8 mouse cellular contexts compared by ENCODE assay signal in genomic region chr6:91411369-91411981, GRCm38 (mm10). TPM values are rescaled to one million over a fixed set of nuclear protein-coding genes. Genes with fewer than 3 reads are reported as not detected.
DNase-seq lines count a peak whose midpoint lies in the region; ATAC-seq and TF ChIP-seq lines count a peak whose summit lies in the region.

No protein-coding gene starts in this region.

- H3K4me1 ChIP-seq in CH12.LX (ENCODE audit: control insufficient read depth in 1 of 2, insufficient read depth in 2 of 2), result no peaks in the 10 kb centered on the region
- H3K4me1 ChIP-seq in bone marrow macrophage, adult 2 months (ENCODE audit: control insufficient read depth, insufficient read depth, low read length), result no peaks in the 10 kb centered on the region
- peaks cover 27% of the 10 kb centered on the region for H3K4me1 ChIP-seq in embryonic facial prominence, embryonic 15.5 days
- H3K4me1 ChIP-seq in heart, postnatal 0 days (ENCODE audit: control insufficient read depth, insufficient read depth), result peaks cover 5% of the 10 kb centered on the region; the same call in 1 of the 2 replicates
- 0 out of 2 replicates have a peak, but pooled peaks cover 12% of the 10 kb centered on the region for H3K4me1 ChIP-seq in liver, embryonic 12.5 days
- H3K4me1 ChIP-seq in neural tube, embryonic 11.5 days (ENCODE audit: control insufficient read depth, insufficient read depth, low read length), result peaks cover 14% of the 10 kb centered on the region; the same call in 1 of the 2 replicates
- peaks cover 22% of the 10 kb centered on the region for H3K4me1 ChIP-seq in testis, adult 2 months (ENCODE audit: control insufficient read depth, insufficient read depth, low read length)

- H3K36me3 ChIP-seq in CH12.LX (replicated peaks in 1 of 2; ENCODE audit: control insufficient read depth in 1 of 2, insufficient read depth in 1 of 2, low read length in 1 of 2), result no peaks in the 10 kb centered on the region
- no peaks in the 10 kb centered on the region for H3K36me3 ChIP-seq in embryonic facial prominence, embryonic 15.5 days
- no peaks in the 10 kb centered on the region for H3K36me3 ChIP-seq in heart, postnatal 0 days (replicated peaks; ENCODE audit: control insufficient read depth, insufficient read depth, low read length)
- no peaks in the 10 kb centered on the region for H3K36me3 ChIP-seq in liver, embryonic 12.5 days
- H3K36me3 ChIP-seq in neural tube, embryonic 11.5 days (ENCODE audit: control insufficient read depth, insufficient read depth, low read length), result no peaks in the 10 kb centered on the region
- no peaks in the 10 kb centered on the region for H3K36me3 ChIP-seq in testis, adult 2 months (ENCODE audit: control insufficient read depth, insufficient read depth, low read length)

- peaks cover 70% of the 10 kb centered on the region for H3K27me3 ChIP-seq in CH12.LX (replicated peaks)
- H3K27me3 ChIP-seq in embryonic facial prominence, embryonic 15.5 days, result peaks cover 92% of the 10 kb centered on the region
- H3K27me3 ChIP-seq in heart, postnatal 0 days (ENCODE audit: control insufficient read depth, insufficient read depth, low read length), result peaks cover 93% of the 10 kb centered on the region
- peaks cover 96% of the 10 kb centered on the region for H3K27me3 ChIP-seq in liver, embryonic 12.5 days (replicated peaks)
- H3K27me3 ChIP-seq in neural tube, embryonic 11.5 days (ENCODE audit: control insufficient read depth, insufficient read depth, low read length), result peaks cover 45% of the 10 kb centered on the region
- H3K27me3 ChIP-seq in testis, adult 2 months (ENCODE audit: control insufficient read depth, insufficient read depth, low read length), result no peaks in the 10 kb centered on the region; the same call in 1 of the 2 replicates

- in situ Hi-C loops in CH12.LX (cut with MboI; ENCODE audit: low pct_ligation_motif_present, low pct_unique_long_range_greater_than_20kb, low sequenced_read_pairs), result loop anchor here (25.0 kb wide), 1 partner anchor 249 kb away; the partner anchor contains the start of gene Hdac11

- no peaks in the 10 kb centered on the region for H3K79me2 ChIP-seq in CH12.LX (replicated peaks; ENCODE audit: control insufficient read depth, extremely low read depth, insufficient read depth, poor library complexity, severe bottlenecking)

- TF ChIP-seq EP300 in CH12.LX (IDR thresholded peaks at IDR 0.05; ENCODE audit: low read length), result no peak
- no peak for TF ChIP-seq EP300 in heart, postnatal 0 days (IDR thresholded peaks at IDR 0.05; ENCODE audit: low read depth)

- WGBS in embryonic facial prominence, embryonic 15.5 days, result under 1% methylated on average over 44 of the region's 47 CpGs
- WGBS in heart, postnatal 0 days, result under 1% methylated on average over 30 of the region's 47 CpGs
- 3% methylated on average over 34 of the region's 47 CpGs for WGBS in liver, embryonic 12.5 days (ENCODE audit: insufficient replicate concordance)
- 1% methylated on average over 35 of the region's 47 CpGs for WGBS in neural tube, embryonic 11.5 days

- no peak overlapping the region for H3K27ac ChIP-seq in CH12.LX (ENCODE audit: insufficient read depth, low read depth)
- H3K27ac ChIP-seq in bone marrow macrophage, adult 2 months (ENCODE audit: insufficient read depth, low read depth, low read length), result no peak overlapping the region
- H3K27ac ChIP-seq in embryonic facial prominence, embryonic 15.5 days (replicated peaks), result no peak overlapping the region
- H3K27ac ChIP-seq in heart, postnatal 0 days (ENCODE audit: low read depth), result no peak overlapping the region
- H3K27ac ChIP-seq in liver, embryonic 12.5 days, result no peak overlapping the region
- no peak overlapping the region for H3K27ac ChIP-seq in neural tube, embryonic 11.5 days (ENCODE audit: low read depth, low read length)
- H3K27ac ChIP-seq in testis, adult 2 months (ENCODE audit: control insufficient read depth, insufficient read depth, low read depth, low read length), result no peak overlapping the region

- H3K9me3 ChIP-seq in CH12.LX (replicated peaks; ENCODE audit: low read length), result peaks cover 11% of the 10 kb centered on the region
- H3K9me3 ChIP-seq in embryonic facial prominence, embryonic 15.5 days (replicated peaks), result no peaks in the 10 kb centered on the region
- no peaks in the 10 kb centered on the region for H3K9me3 ChIP-seq in heart, postnatal 0 days (replicated peaks; ENCODE audit: control insufficient read depth, low read length)
- no peaks in the 10 kb centered on the region for H3K9me3 ChIP-seq in liver, embryonic 12.5 days (replicated peaks)
- no peaks in the 10 kb centered on the region for H3K9me3 ChIP-seq in neural tube, embryonic 11.5 days (ENCODE audit: control insufficient read depth, low read length)

- ATAC-seq in embryonic facial prominence, embryonic 15.5 days (ENCODE audit: insufficient number of reproducible peaks, low FRiP score, low TSS enrichment, low read depth), result no peak
- ATAC-seq in heart, postnatal 0 days (ENCODE audit: insufficient read depth, low read depth), result 0 out of 2 replicates have a peak, but pooled peaks have one; percentile 30
- ATAC-seq in liver, embryonic 12.5 days, result no peak
- ATAC-seq in neural tube, embryonic 11.5 days (ENCODE audit: insufficient read depth, low FRiP score, low TSS enrichment), result peak; percentile 60

- TF ChIP-seq CTCF in CH12.LX (conservative IDR thresholded peaks at IDR 0.05 in 1 of 2, IDR thresholded peaks at IDR 0.05 in 1 of 2; ENCODE audit: low read depth in 2 of 2, low read length in 2 of 2), result peak in 1 of 2 experiments; percentile 77; a peak in 3 of 4 replicates
- peak; percentile 82 for TF ChIP-seq CTCF in bone marrow macrophage, adult 2 months (IDR thresholded peaks at IDR 0.05; ENCODE audit: low read depth, low read length)
- TF ChIP-seq CTCF in heart, postnatal 0 days (IDR thresholded peaks at IDR 0.05; ENCODE audit: low read depth), result peak; percentile 87
- TF ChIP-seq CTCF in testis, adult 2 months (IDR thresholded peaks at IDR 0.05; ENCODE audit: control insufficient read depth, insufficient read depth, insufficient replicate concordance, low read depth, low read length), result peak; percentile 69; the same call in 1 of the 2 replicates

- dilution Hi-C loops in CH12.LX (cut with MboI; ENCODE audit: extremely low pct_ligation_motif_present, extremely low pct_unique_long_range_greater_than_20kb, low sequenced_read_pairs), result no loop called here

- no peak for TF ChIP-seq POLR2A in CH12.LX (IDR thresholded peaks at IDR 0.05; ENCODE audit: low read depth, low read length)
- no peak for TF ChIP-seq POLR2A in bone marrow macrophage, adult 2 months (IDR thresholded peaks at IDR 0.05; ENCODE audit: borderline replicate concordance, low read depth, low read length)
- TF ChIP-seq POLR2A in testis, adult 2 months (IDR thresholded peaks at IDR 0.05; ENCODE audit: control insufficient read depth, low read depth, low read length), result no peak

- no peak overlapping the region for H3K9ac ChIP-seq in CH12.LX (ENCODE audit: insufficient read depth, low read depth)
- no peak overlapping the region for H3K9ac ChIP-seq in embryonic facial prominence, embryonic 15.5 days
- no peak overlapping the region for H3K9ac ChIP-seq in heart, postnatal 0 days (replicated peaks; ENCODE audit: low read depth, low read length)
- no peak overlapping the region for H3K9ac ChIP-seq in liver, embryonic 12.5 days
- peak overlapping the region; percentile 75 for H3K9ac ChIP-seq in neural tube, embryonic 11.5 days (ENCODE audit: low read length)

- peak; percentile 64 for TF ChIP-seq RAD21 in CH12.LX (IDR thresholded peaks at IDR 0.05; ENCODE audit: low read depth, low read length)

- peak; percentile 10 for DNase-seq in CH12.LX (ENCODE audit: extremely low read depth)
- peak; percentile 39 for DNase-seq in heart, postnatal 0 days (ENCODE audit: low spot score)
- peak; percentile 75 to 89 for DNase-seq in kidney, postnatal 36 days
- peak; percentile 84 for DNase-seq in neural tube, embryonic 11.5 days (ENCODE audit: low spot score)

- H3K4me2 ChIP-seq in CH12.LX (ENCODE audit: insufficient read depth, low read depth, poor library complexity, severe bottlenecking), result no peak overlapping the region
- H3K4me2 ChIP-seq in embryonic facial prominence, embryonic 15.5 days (replicated peaks), result peak overlapping the region; percentile 98
- H3K4me2 ChIP-seq in heart, postnatal 0 days (ENCODE audit: low read depth, low read length), result peak overlapping the region; percentile 75
- peak overlapping the region; percentile 64 for H3K4me2 ChIP-seq in liver, embryonic 12.5 days
- peak overlapping the region; percentile 97 for H3K4me2 ChIP-seq in neural tube, embryonic 11.5 days (ENCODE audit: low read depth)

- H3K4me3 ChIP-seq in CH12.LX (replicated peaks in 1 of 3; ENCODE audit: low read depth in 2 of 3, low read length in 2 of 3, poor library complexity in 1 of 3), result no peak overlapping the region
- H3K4me3 ChIP-seq in bone marrow macrophage, adult 2 months (ENCODE audit: insufficient read depth, low read length), result no peak overlapping the region
- H3K4me3 ChIP-seq in embryonic facial prominence, embryonic 15.5 days (replicated peaks), result peak overlapping the region; percentile 53
- peak overlapping the region; percentile 53 for H3K4me3 ChIP-seq in heart, postnatal 0 days (ENCODE audit: low read depth, low read length)
- H3K4me3 ChIP-seq in liver, embryonic 12.5 days, result peak overlapping the region; percentile 40
- peak overlapping the region; percentile 60 for H3K4me3 ChIP-seq in neural tube, embryonic 11.5 days (ENCODE audit: low read depth, low read length)
- peak overlapping the region; percentile 58 for H3K4me3 ChIP-seq in testis, adult 2 months (ENCODE audit: control insufficient read depth, low read depth, low read length)

TF ChIP-seq in CH12.LX, 34 proteins besides CTCF, POLR2A, EP300 and RAD21:
- peak; percentile 71 for TF ChIP-seq SMC3 (IDR thresholded peaks at IDR 0.05; ENCODE audit: low read depth, low read length)
- no peak for TF ChIP-seq KAT2A (IDR thresholded peaks at IDR 0.05; ENCODE audit: insufficient replicate concordance, low read length)

RNA-seq across cellular contexts. Expression of gene Wnt7a, which starts 0.3 kb away (rescaled TPM):
- total RNA-seq in CH12.LX (2012; rRNA removed), result not detected in 2 replicates
- total RNA-seq in CH12.LX (2014; rRNA removed), result not detected in 2 replicates
- not detected in 2 replicates for polyA plus RNA-seq in CH12.LX (2012; ENCODE audit: insufficient read length, low read depth)
- not detected in 2 replicates for polyA plus RNA-seq in bone marrow macrophage, adult 2 months (2012; ENCODE audit: insufficient read depth, insufficient read length, missing spikeins)
- 0.66 and 1.1 TPM in 2 replicates for polyA plus RNA-seq in embryonic facial prominence, embryonic 15.5 days (2015; fragmentation: Nextera tagmentation; extraction: Ambion mirVana)
- not detected in 2 replicates for total RNA-seq in heart, postnatal 0 days (2014; rRNA removed; ENCODE audit: low replicate concordance)
- polyA plus RNA-seq in heart, postnatal 0 days (2015; fragmentation: Nextera tagmentation; extraction: Ambion mirVana), result not detected in 2 replicates
- polyA plus RNA-seq in liver, embryonic 12.5 days (2016; fragmentation: Nextera tagmentation; extraction: Ambion mirVana), result 0.04 TPM in 1 of 2 replicates, not detected in the other
- polyA plus RNA-seq in neural tube, embryonic 11.5 days (2014; fragmentation: Nextera tagmentation; extraction: Ambion mirVana), result 10.9 and 11.5 TPM in 2 replicates
- 1.00 and 1.1 TPM in 2 replicates for polyA plus RNA-seq in testis, adult 2 months (2012; rRNA removed)

Comparison
In these comparisons a context has a peak if more than half of its experiments do, and no peak if none do; other contexts are left out.
1. DNase-seq: peak in every context shown above with its lines; median percentile 84 in neural tube, embryonic 11.5 days; 82 in kidney, postnatal 36 days; 39 in heart, postnatal 0 days; 10 in CH12.LX.
2. H3K4me3 ChIP-seq: peak in embryonic facial prominence, embryonic 15.5 days (single experiment), heart, postnatal 0 days (single experiment), liver, embryonic 12.5 days (single experiment), neural tube, embryonic 11.5 days (single experiment) and testis, adult 2 months (single experiment); none in CH12.LX (0 of 3) and bone marrow macrophage, adult 2 months (single experiment).
3. ATAC-seq: peak in heart, postnatal 0 days (single experiment) and neural tube, embryonic 11.5 days (single experiment); none in embryonic facial prominence, embryonic 15.5 days (single experiment) and liver, embryonic 12.5 days (single experiment).